Comparison of ENCODE assay signal across 14 mouse cellular contexts in the genomic region with DNA sequence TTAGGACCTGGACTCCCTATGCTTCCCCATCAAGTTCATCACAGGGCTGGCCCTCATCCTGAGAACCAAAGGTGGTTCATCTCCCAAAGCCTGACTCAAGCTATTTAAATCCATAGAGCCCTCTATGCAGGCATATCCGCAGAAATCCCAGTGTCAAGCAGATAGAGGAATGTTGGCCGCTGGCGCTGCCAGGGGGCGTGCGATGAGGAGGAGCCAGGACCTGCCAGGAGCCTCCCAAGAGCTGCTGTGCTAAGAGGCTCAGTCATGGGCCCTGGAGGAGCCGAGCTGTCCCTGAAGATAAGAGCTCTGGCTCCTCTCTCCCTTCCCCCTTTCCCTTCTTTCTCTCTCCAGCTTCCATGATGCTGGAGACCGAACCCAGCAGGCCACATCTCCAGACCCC.
A peak's percentile ranks its signal among the peaks of the same experiment; 100 is the strongest.
DNase-seq lines count a peak whose midpoint lies in the region.
"Had no signal": no experiment of that assay in that cellular context is flagged by ENCODE, and none has a peak within 500 bp of the region (broad histone marks: within the 10 kb centered on the region; RNA-seq: fewer than 3 reads in every experiment).

No protein-coding gene starts in this region.

- DNase-seq in heart, postnatal 4 days: peak; percentile 49
- no peak for DNase-seq in heart, adult 9 months (ENCODE audit: low spot score in 2 of 2)
- DNase-seq in urinary bladder, postnatal 14 days (ENCODE audit: low spot score): peak; percentile 61
- no peak for DNase-seq in urinary bladder, postnatal 10 days (ENCODE audit: low spot score)
- peak; percentile 56 for DNase-seq in lung, postnatal 10 days
- no peak for DNase-seq in kidney, postnatal 25 days
- no peak for DNase-seq in kidney, adult 9 months
- DNase-seq: adrenal gland, adult 2 months; cerebellum, adult 9-10 months; kidney, adult 2 months; kidney, postnatal 14 days; midbrain, embryonic 14.5 days; right cerebral cortex, postnatal 4 days; thymus, postnatal 36 days had no signal

Comparison
In these comparisons a context has a peak if more than half of its experiments do, and no peak if none do; other contexts are left out.
1. DNase-seq: peak in heart, postnatal 4 days (single experiment), urinary bladder, postnatal 14 days (single experiment) and lung, postnatal 10 days (single experiment); none in heart, adult 9 months (0 of 2), urinary bladder, postnatal 10 days (single experiment), kidney, postnatal 25 days (0 of 2) and kidney, adult 9 months (single experiment).